Mouse (Mus musculus) kidney, postnatal 0 days (tissue): ENCODE data around the gene Bpifb1. TPM values are rescaled to one million over a fixed set of nuclear protein-coding genes. Genes with fewer than 3 reads are reported as not detected.
A peak's percentile ranks its signal among the peaks of the same experiment; 100 is the strongest.

Experiments
- ATAC-seq: fragments of 200-750 bp; cut with Nextera tagmentation; replicated peaks from 2 replicates; pipeline ENCODE4 v1.8.0; 2017; ENCODE audit warnings: low read depth, moderate number of reproducible peaks, moderate TSS enrichment, moderate library complexity; ENCODE audit not compliant: low FRiP score
- DNase-seq: peaks from one replicate; pipeline ENCODE4 v3.0.0-alpha.2; 2016; ENCODE audit warnings: low spot score
- H3K27ac ChIP-seq: fragments of 300-500 bp; sonication (generic); 2 replicates; pipeline ENCODE4 v1.5.1; 2014; ENCODE audit warnings: mild to moderate bottlenecking
- H3K27me3 ChIP-seq: fragments of 300-500 bp; sonication (generic); 2 replicates; pipeline ENCODE4 v1.6.1; 2014; ENCODE audit warnings: low read length, mixed read lengths; ENCODE audit not compliant: insufficient read depth
- H3K36me3 ChIP-seq: fragments of 300-500 bp; sonication (generic); 2 replicates; pipeline ENCODE4 v1.6.1; 2014; ENCODE audit warnings: low read length, mixed read lengths; ENCODE audit not compliant: insufficient read depth
- H3K4me1 ChIP-seq: fragments of 300-500 bp; sonication (generic); replicated peaks from 2 replicates; pipeline ENCODE4 v1.6.1; 2014; ENCODE audit warnings: antibody characterized with exemption, low read length, mixed read lengths; ENCODE audit not compliant: insufficient read depth
- H3K4me2 ChIP-seq: fragments of 300-500 bp; sonication (generic); 2 replicates; pipeline ENCODE4 v1.6.1; 2014; ENCODE audit warnings: mild to moderate bottlenecking, low read length, moderate library complexity, mixed read lengths
- H3K4me3 ChIP-seq: fragments of 300-500 bp; sonication (generic); replicated peaks from 2 replicates; pipeline ENCODE4 v1.5.1; 2014; ENCODE audit warnings: low read depth, low read length
- H3K9ac ChIP-seq: fragments of 300-500 bp; sonication (generic); 2 replicates; pipeline ENCODE4 v1.6.1; 2014; ENCODE audit warnings: low read depth, low read length
- H3K9me3 ChIP-seq: fragments of 300-500 bp; sonication (generic); replicated peaks from 2 replicates; pipeline ENCODE4 v1.6.1; 2016; ENCODE audit warnings: low read length, inconsistent platforms, mixed read lengths
- CTCF ChIP-seq: IDR thresholded peaks from 2 replicates; pipeline ENCODE4 v1.5.1; 2016; ENCODE audit warnings: antibody characterized with exemption, low read depth, mild to moderate bottlenecking, moderate library complexity
- WGBS: fragments of 180-500 bp; shearing (Covaris S2); extraction: QIAGEN DNeasy Blood & Tissue Kit; methylation state at CpG from one replicate; pipeline ENCODE4 v1.1.7; 2014; 5-methylcytosine and 5-hydroxymethylcytosine counted together
- polyA plus RNA-seq: library from polyadenylated mRNA; unstranded; fragments of >200 nt; fragmentation: Nextera tagmentation; extraction: Ambion mirVana; gene quantifications from 2 replicates; pipeline ENCODE4 v1.2.1, GENCODE M21; 2015

Gene Bpifb1
- 0.14 TPM in 1 of 2 replicates, not detected in the other for polyA plus RNA-seq

DNA sequence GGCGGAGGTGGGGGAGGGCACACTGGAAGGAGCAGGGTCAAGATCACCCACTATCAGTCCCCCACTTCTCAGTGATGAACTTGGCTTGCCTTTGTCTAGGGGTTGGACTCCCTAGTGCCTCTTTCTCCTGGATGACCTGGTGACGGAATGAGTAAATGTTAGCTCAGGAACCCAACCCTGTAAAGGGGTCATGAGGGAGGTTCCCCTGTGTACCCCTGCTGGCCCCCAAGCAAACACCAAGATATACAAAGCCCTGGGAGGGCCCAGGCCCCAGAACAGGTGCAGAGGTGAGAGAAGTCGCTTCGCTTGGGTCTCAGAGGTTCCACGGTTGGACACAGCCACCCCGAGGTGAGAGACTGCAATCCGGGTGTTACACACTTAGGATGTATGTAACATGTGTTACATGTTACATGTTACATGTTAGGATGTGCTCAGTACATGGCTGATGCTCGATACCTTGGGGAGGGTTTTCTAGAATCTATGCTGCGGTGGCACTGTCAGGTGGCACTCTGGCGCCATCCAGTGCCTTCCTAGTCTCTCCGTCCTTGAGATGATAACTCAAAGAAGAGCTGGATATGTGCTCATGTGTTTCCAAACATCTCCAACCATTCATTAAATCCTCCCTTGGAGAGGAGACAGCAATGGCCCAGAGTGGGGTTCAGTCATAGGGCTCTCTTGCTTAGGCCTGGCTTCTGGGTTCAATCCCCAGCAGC lies at the start of gene Bpifb1:
Bpifb1 (plus strand) TSS at position 273 of the 713 bp plus-strand sequence.
- Histone ChIP-seq H3K4me2 (no peak within 1 kb of the TSS), H3K4me3 (no peak within 1 kb of the TSS), H3K9ac (no peak within 1 kb of the TSS), H3K36me3 (no peaks in the 10 kb centered on the region), H3K4me1 (no peaks in the 10 kb centered on the region), H3K27me3 (no peaks in the 10 kb centered on the region), H3K9me3 (no peaks in the 10 kb centered on the region), H3K27ac (no peak within 1 kb of the TSS)
- WGBS = 82% methylated on average over 11 of the region's 11 CpGs
- ATAC-seq (no peak), DNase-seq (no peak)
- peak; percentile 49 for TF ChIP-seq CTCF

GRCm38 (mm10) chr2:154142580-154142979 lies 48.0 kb upstream of the Bpifb1 start, which contains the start of gene Bpifa1:
Bpifa1 (plus strand) TSS chr2:154142880.
- H3K4me1 ChIP-seq = no peaks in the 10 kb centered on the region
- TF ChIP-seq CTCF = no peak
- no peak within 1 kb of the TSS for H3K4me2 ChIP-seq
- H3K27me3 ChIP-seq = no peaks in the 10 kb centered on the region
- H3K9me3 ChIP-seq = no peaks in the 10 kb centered on the region
- H3K9ac ChIP-seq = no peak within 1 kb of the TSS
- no peak within 1 kb of the TSS for H3K27ac ChIP-seq
- 77% methylated on average over 4 of the region's 4 CpGs for WGBS
- H3K4me3 ChIP-seq = no peak within 1 kb of the TSS
- DNase-seq = no peak
- H3K36me3 ChIP-seq = no peaks in the 10 kb centered on the region
- ATAC-seq = no peak

- no peaks in the 10 kb centered on the region for H3K27me3 ChIP-seq
- H3K9me3 ChIP-seq = no peaks in the 10 kb centered on the region
- DNase-seq = no peak
- no peak overlapping the region for H3K4me3 ChIP-seq
- TF ChIP-seq CTCF = no peak
- H3K27ac ChIP-seq = no peak overlapping the region
- H3K9ac ChIP-seq = no peak overlapping the region
- no peak overlapping the region for H3K4me2 ChIP-seq
- ATAC-seq = no peak
- H3K36me3 ChIP-seq = no peaks in the 10 kb centered on the region
- WGBS = 78% methylated on average over 3 of the region's 3 CpGs
- H3K4me1 ChIP-seq = no peaks in the 10 kb centered on the region
Measured at GRCm38 (mm10) chr2:154143735-154144134, 46.9 kb upstream of the Bpifb1 start.

GRCm38 (mm10) chr2:154147496-154147895 lies 43.1 kb upstream of the Bpifb1 start:
- Histone ChIP-seq H3K4me2 (no peak overlapping the region), H3K4me3 (no peak overlapping the region), H3K27me3 (no peaks in the 10 kb centered on the region), H3K9me3 (no peaks in the 10 kb centered on the region), H3K27ac (no peak overlapping the region), H3K4me1 (no peaks in the 10 kb centered on the region), H3K9ac (no peak overlapping the region), H3K36me3 (no peaks in the 10 kb centered on the region)
- no peak for TF ChIP-seq CTCF
- ATAC-seq (no peak), DNase-seq (no peak)
- WGBS = 80% methylated on average over 4 of the region's 4 CpGs

DNA sequence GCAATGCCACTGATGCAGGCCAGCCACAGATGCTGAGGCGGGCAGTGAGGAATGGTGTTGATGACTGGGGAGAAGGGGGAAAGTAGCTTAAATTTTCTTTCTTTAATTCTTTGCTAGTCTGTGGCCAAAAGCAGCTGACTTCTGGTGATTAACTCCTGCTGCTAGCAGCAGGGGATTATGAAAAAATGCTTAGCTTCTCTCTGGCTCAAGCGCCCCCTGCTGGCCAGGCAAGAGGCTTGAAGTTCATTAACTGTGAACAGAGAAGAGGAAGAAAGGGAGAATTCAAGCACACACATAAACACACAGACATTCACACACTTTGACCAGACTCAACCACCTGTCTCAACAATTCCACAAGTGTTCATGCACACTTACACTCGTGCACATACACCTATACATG lies 32.2 kb upstream of the Bpifb1 start:
- Histone ChIP-seq H3K9me3 (no peaks in the 10 kb centered on the region), H3K4me1 (no peaks in the 10 kb centered on the region), H3K36me3 (no peaks in the 10 kb centered on the region), H3K9ac (no peak overlapping the region), H3K4me3 (no peak overlapping the region), H3K27me3 (no peaks in the 10 kb centered on the region), H3K27ac (no peak overlapping the region), H3K4me2 (no peak overlapping the region)
- DNase-seq (peak; percentile 50), ATAC-seq (no peak)
- WGBS = 42% methylated on average over 3 of the region's 3 CpGs
- peak; percentile 75 for TF ChIP-seq CTCF

- no peaks in the 10 kb centered on the region for H3K27me3 ChIP-seq
- H3K9ac ChIP-seq = no peak within 1 kb of the TSS
- no peaks in the 10 kb centered on the region for H3K36me3 ChIP-seq
- DNase-seq = no peak
- WGBS = 77% methylated on average over 8 of the region's 8 CpGs
- H3K4me1 ChIP-seq = no peaks in the 10 kb centered on the region
- ATAC-seq = no peak
- no peaks in the 10 kb centered on the region for H3K9me3 ChIP-seq
- H3K27ac ChIP-seq = no peak within 1 kb of the TSS
- no peak within 1 kb of the TSS for H3K4me2 ChIP-seq
- H3K4me3 ChIP-seq = no peak within 1 kb of the TSS
- no peak for TF ChIP-seq CTCF
Measured at GRCm38 (mm10) chr2:154162307-154162706, 28.3 kb upstream of the Bpifb1 start, which contains the start of gene Bpifa5. Bpifa5 (plus strand) TSS chr2:154162607.
